Mouse (Mus musculus): ENCODE data around the gene Piga. TPM values are rescaled to one million over a fixed set of nuclear protein-coding genes. Genes with fewer than 3 reads are reported as not detected.
A peak's percentile ranks its signal among the peaks of the same experiment; 100 is the strongest.

Gene Piga
- polyA plus RNA-seq, 1 experiment from 2014 or later: 7.8 TPM

DNA sequence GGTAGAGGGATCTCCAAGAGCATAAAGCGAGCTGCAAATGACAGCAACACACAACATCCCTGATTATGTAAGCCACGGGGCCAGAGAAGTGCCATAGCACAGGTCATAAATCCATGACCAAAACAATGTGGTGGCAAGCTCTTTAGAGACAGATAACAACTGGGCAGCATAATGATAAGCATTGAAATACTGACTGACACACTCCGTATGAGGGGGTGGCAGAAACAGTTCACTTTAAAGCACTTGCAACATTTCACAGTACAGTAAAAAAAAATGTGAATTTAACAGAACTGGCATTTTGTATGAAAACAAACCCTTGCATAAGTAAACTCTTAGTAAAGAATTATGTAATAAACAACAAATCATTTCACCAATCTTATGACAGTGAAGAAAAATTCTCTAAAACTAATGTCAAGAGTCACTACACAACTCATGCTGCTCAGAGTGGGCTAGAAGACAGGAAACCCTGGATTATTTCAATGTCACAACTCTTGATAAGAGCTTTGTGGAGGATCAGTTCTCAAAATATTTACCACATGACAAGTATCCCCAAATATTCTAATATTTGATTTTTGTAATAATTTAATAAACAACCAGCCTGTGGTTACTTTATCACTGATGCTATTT lies 11.2 kb upstream of the Piga start:
- in situ Hi-C loops (cut with MboI; ENCODE audit: low pct_unique_long_range_greater_than_20kb): no loop called here
- ChIA-PET CTCF (no interaction called here), POLR2A (no interaction called here)
- no peak for DNase-seq (ENCODE audit: low read depth, low spot score)
- peaks cover 14% of the 10 kb centered on the region for H3K27me3 ChIP-seq
- no peak for TF ChIP-seq CTCF (IDR thresholded peaks at IDR 0.05)
- no peak for ATAC-seq

DNA sequence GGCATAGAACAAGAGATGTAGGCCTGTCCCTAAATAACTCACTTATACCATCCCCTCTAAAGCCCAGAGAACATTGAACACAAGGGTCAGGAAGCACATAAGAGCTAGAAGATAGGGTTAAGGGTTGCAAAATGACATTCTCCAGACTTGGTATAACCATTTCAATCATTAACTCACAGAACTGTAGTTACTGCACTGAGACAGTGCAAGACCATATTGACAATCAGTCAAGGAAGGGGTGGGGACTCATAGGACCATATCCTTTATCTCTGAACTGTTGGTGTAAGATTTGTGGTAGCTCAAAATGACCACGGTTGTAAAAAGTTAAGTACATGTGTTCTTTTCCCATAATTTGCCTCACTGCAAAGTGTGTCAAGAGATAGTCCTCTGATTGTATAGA lies 9.0 kb upstream of the Piga start:
- no peak for ATAC-seq
- no peak for TF ChIP-seq CTCF (IDR thresholded peaks at IDR 0.05)
- no peak for DNase-seq (ENCODE audit: low read depth, low spot score)
- in situ Hi-C loops (cut with MboI; ENCODE audit: low pct_unique_long_range_greater_than_20kb): no loop called here
- H3K27me3 ChIP-seq: peaks cover 8% of the 10 kb centered on the region
- ChIA-PET POLR2A (no interaction called here), CTCF (no interaction called here)

- in situ Hi-C loops (cut with MboI; ENCODE audit: low pct_unique_long_range_greater_than_20kb): no loop called here
- DNase-seq (ENCODE audit: low read depth, low spot score) (no peak), ATAC-seq (no peak)
- POLR2A ChIA-PET: no interaction called here
- TF ChIP-seq CTCF (IDR thresholded peaks at IDR 0.05): no peak
- CTCF ChIA-PET: interaction anchor here (0.9 to 1.1 kb wide), 2 partner anchors 11 to 12 kb away, joined by 3 read pairs; no protein-coding TSS in a partner anchor
- H3K27me3 ChIP-seq: peaks cover 4% of the 10 kb centered on the region
These were observed 2.8 kb upstream of the Piga start for GRCm38 (mm10) chrX:164416803-164417202.

DNA sequence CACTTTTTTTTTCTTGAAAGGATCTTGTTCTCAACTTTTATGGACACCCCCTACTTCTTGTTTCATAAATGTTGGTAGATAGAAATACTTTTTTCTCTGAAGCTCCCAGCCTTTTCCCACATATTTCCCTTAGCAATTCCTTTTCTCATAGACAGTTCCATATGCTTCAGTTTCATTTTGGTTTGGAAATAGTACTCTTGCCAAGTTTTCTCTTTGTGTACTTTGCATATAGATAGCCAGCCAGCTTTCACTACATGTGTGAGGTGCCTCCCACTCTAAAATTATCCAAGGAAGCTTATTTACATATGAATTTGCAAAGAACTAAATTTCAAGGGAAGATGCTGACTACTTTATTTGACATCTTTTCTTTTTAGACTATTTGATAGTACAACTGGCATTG lies 1.6 kb upstream of the Piga start:
- DNase-seq (ENCODE audit: low read depth, low spot score): no peak
- no peak for ATAC-seq
- H3K27me3 ChIP-seq: peaks cover 4% of the 10 kb centered on the region
- POLR2A ChIA-PET: no interaction called here
- CTCF ChIA-PET: interaction anchor here (0.9 kb wide), 1 partner anchor 11 kb away, joined by 3 read pairs; no protein-coding TSS in a partner anchor
- no peak for TF ChIP-seq CTCF (IDR thresholded peaks at IDR 0.05)
- in situ Hi-C loops (cut with MboI; ENCODE audit: low pct_unique_long_range_greater_than_20kb): no loop called here

DNA sequence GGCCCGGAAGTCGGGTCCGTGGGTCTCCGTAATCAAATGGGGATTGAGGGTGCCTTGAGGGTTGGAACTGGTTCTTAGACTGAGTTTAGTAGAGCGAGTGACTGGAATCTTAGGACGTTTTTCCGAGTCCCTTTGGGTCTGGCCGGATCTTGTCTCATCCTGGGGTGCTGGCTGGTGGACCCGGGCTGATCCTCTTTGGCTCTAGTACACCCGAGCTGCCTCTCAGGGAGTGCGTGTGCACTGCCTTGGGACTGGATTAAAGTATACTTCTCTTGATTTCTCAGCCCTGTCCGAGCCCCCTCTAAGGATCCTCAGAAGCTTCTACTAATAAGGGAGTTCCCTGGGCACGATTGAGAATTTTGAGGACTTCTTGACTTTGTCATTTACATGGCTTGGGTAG lies 368 bp downstream of the Piga start:
- peaks cover 8% of the 10 kb centered on the region for H3K27me3 ChIP-seq
- no peak for TF ChIP-seq CTCF (IDR thresholded peaks at IDR 0.05)
- ATAC-seq: peak; percentile 36
- no peak for DNase-seq (ENCODE audit: low read depth, low spot score)
- in situ Hi-C loops (cut with MboI; ENCODE audit: low pct_unique_long_range_greater_than_20kb): no loop called here
- POLR2A ChIA-PET: no interaction called here
- CTCF ChIA-PET: interaction anchor here (0.6 kb wide), 1 partner anchor 1455 kb away, joined by 4 read pairs; the partner anchor contains the start of gene S100g

DNA sequence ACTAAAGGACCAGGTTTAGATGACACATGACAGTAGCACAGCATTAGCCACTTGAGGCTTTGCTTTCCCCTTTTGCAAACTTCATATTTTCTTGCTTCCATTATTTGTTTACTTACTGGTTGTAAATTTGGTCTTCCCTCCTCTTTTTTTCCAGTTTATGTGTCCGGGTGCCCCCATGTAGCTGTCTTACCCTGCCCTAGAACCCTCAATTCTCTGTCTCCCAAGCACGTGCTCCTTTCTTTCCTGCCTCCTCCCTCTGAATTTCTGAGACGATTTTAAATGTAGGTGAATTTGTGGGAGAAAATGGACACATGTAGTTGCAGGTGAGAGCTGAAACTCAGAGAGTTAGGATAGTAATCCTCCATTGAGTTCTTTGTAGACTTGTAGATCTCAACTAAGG lies 931 bp downstream of the Piga start:
- peaks cover 8% of the 10 kb centered on the region for H3K27me3 ChIP-seq
- ChIA-PET POLR2A (no interaction called here), CTCF (no interaction called here)
- DNase-seq (ENCODE audit: low read depth, low spot score): no peak
- ATAC-seq: no peak
- in situ Hi-C loops (cut with MboI; ENCODE audit: low pct_unique_long_range_greater_than_20kb): no loop called here
- TF ChIP-seq CTCF (IDR thresholded peaks at IDR 0.05): no peak

DNA sequence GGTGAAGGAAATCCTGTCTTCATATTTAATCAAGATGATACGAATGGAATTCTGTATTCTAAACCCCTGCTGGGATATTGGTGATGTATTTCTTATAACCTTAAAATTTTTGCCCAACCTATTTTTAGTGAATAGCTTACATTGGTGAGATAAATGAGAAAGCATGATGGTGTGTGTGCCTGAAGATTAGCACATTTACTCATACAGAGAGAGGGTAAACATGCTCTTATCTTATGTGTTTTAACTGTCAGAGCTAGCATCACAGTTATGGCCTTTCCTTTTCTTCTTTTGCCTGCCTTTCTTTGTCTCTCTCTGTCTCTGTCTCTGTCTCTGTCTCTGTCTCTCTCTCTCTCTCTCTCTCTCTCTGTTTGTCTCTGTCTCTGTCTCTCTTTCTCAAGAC lies 5.2 kb downstream of the Piga start:
- ChIA-PET CTCF (interaction anchor here (1.1 kb wide), 1 partner anchor 9 kb away, joined by 3 read pairs; no protein-coding TSS in a partner anchor), POLR2A (no interaction called here)
- in situ Hi-C loops (cut with MboI; ENCODE audit: low pct_unique_long_range_greater_than_20kb): loop anchor here (25.0 kb wide), 1 partner anchor 1513 kb away; the partner anchor contains the start of gene Ctps2
- no peak for ATAC-seq
- no peak for DNase-seq (ENCODE audit: low read depth, low spot score)
- H3K27me3 ChIP-seq: peaks cover 8% of the 10 kb centered on the region
- TF ChIP-seq CTCF (IDR thresholded peaks at IDR 0.05): no peak

- TF ChIP-seq CTCF (IDR thresholded peaks at IDR 0.05): no peak
- peaks cover 8% of the 10 kb centered on the region for H3K27me3 ChIP-seq
- DNase-seq (ENCODE audit: low read depth, low spot score) (no peak), ATAC-seq (no peak)
- in situ Hi-C loops (cut with MboI; ENCODE audit: low pct_unique_long_range_greater_than_20kb): loop anchor here (25.0 kb wide), 1 partner anchor 1515 kb away; the partner anchor contains the start of gene Ctps2
- ChIA-PET CTCF (interaction anchor here (1.4 kb wide), 1 partner anchor 287 kb away, joined by 3 read pairs; no protein-coding TSS in a partner anchor), POLR2A (no interaction called here)
These were observed 7.7 kb downstream of the Piga start for GRCm38 (mm10) chrX:164427295-164427694.

DNA sequence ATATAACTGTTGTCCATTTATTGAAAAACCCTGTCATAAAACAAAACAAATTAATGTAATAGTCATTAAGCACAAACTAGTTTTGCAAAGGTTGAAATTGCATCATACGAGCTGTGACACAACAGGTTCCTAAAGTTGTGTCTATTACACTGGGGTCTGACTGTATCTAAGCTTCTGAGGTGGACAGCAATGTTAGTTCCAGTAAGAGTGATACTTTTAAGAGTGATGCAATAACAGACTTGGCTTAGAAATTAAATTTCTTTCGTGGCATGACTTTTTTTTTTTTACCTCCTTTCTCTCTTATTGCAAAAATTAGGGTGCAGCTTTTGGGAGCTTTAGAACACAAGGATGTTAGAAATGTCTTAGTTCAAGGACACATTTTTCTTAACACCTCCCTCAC lies 8.6 kb downstream of the Piga start:
- DNase-seq (ENCODE audit: low read depth, low spot score) (no peak), ATAC-seq (no peak)
- ChIA-PET POLR2A (interaction anchor here (0.6 kb wide), 1 partner anchor 17 kb away, joined by 3 read pairs; no protein-coding TSS in a partner anchor), CTCF (interaction anchor here (1.2 kb wide), 1 partner anchor 11 kb away, joined by 3 read pairs; no protein-coding TSS in a partner anchor)
- peaks cover 8% of the 10 kb centered on the region for H3K27me3 ChIP-seq
- in situ Hi-C loops (cut with MboI; ENCODE audit: low pct_unique_long_range_greater_than_20kb): loop anchor here (25.0 kb wide), 1 partner anchor 1516 kb away; the partner anchor contains the start of gene Ctps2
- no peak for TF ChIP-seq CTCF (IDR thresholded peaks at IDR 0.05)

DNA sequence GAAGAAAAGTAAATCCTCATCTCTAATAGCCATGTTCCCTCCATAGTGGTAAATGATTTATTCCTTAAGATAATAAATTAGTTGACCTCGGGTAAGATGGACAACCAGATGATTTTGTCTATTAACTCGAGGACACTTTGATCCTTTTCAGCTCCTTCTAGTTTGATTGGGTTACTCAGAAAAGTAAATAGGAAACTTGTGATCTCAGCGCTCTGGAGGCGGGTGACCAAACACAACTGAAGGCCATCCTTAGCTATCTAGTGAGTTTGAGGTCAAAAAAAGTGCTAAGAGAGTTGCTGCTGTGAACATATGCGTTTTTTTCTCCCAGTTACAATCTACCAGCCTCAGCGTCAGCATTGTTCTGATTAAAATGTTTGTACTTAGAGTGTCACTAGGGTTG lies 11.0 kb downstream of the Piga start:
- POLR2A ChIA-PET: no interaction called here
- no peak for ATAC-seq
- CTCF ChIA-PET: interaction anchor here (1.1 to 1.5 kb wide), 2 partner anchors 9 to 24 kb away, joined by 3 to 4 read pairs; no protein-coding TSS in a partner anchor
- peaks cover 4% of the 10 kb centered on the region for H3K27me3 ChIP-seq
- no peak for DNase-seq (ENCODE audit: low read depth, low spot score)
- TF ChIP-seq CTCF (IDR thresholded peaks at IDR 0.05): no peak
- in situ Hi-C loops (cut with MboI; ENCODE audit: low pct_unique_long_range_greater_than_20kb): loop anchor here (25.0 kb wide), 1 partner anchor 1518 kb away; the partner anchor contains the start of gene Ctps2

GRCm38 (mm10) chrX:164431133-164431532 lies 11.5 kb downstream of the Piga start:
- no peak for DNase-seq (ENCODE audit: low read depth, low spot score)
- in situ Hi-C loops (cut with MboI; ENCODE audit: low pct_unique_long_range_greater_than_20kb): loop anchor here (25.0 kb wide), 1 partner anchor 1519 kb away; the partner anchor contains the start of gene Ctps2
- POLR2A ChIA-PET: no interaction called here
- peaks cover 4% of the 10 kb centered on the region for H3K27me3 ChIP-seq
- CTCF ChIA-PET: interaction anchor here (1.1 kb wide), 1 partner anchor 9 kb away, joined by 3 read pairs; no protein-coding TSS in a partner anchor
- ATAC-seq: no peak
- no peak for TF ChIP-seq CTCF (IDR thresholded peaks at IDR 0.05)
